Mouse (Mus musculus): ENCODE results near the gene Arhgef18.

Arhgef18 gene

DNA sequence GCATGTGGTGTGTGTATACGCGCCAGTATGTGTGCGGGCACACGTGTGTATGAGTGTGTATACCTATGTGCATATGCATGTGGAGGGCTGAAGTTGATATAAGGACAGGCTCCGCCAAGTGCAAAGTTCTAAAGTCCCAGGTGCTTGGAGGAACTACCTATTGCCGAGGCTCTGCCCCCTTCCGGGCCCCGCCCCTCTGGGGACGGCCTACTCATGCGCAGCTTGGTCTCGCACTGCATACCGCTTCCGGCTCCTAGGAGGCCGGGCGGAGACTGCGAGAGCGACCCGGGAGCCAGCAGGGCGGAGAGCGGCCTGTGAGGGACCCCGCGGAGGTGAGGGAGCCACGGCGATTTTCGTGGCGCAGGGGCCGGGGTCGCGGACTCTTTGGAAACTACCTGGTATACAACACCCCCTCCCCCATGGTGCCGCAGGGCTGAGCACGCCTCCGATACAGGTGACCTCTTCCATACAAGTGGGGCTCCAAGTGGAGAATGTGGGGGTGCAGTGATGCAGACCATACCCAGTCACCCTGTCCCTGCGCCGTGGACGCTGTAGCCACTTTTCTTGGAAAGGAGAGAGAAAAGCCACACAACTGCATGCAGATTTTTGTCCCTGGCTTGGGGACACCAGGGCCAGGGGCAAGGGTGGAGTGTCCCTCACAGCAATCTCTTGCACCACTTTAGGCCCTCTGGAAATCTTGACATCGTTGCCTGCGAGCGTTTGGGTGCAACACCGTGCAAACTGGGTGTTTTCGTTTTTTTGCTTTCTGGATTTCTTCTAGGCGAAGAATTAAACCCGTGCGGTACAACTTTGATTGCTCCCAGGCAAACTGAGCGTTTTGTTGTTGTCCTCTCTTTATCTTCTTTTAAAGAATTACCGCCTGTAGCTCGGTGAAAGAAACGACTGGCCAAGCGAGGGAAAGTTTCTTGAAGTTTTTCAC, at the start of gene Arhgef18:
Gene Arhgef18 (plus strand): TSS at position 236 of the 940 bp plus-strand sequence.
- peak; percentile 85 to 90 for DNase-seq (ENCODE audit: low spot score in 2 of 2)

- DNase-seq (ENCODE audit: low spot score in 2 of 2), result no peak
Observed at GRCm38 (mm10) chr8:3345337-3345736, 47.5 kb upstream of the Arhgef18 start.

DNA sequence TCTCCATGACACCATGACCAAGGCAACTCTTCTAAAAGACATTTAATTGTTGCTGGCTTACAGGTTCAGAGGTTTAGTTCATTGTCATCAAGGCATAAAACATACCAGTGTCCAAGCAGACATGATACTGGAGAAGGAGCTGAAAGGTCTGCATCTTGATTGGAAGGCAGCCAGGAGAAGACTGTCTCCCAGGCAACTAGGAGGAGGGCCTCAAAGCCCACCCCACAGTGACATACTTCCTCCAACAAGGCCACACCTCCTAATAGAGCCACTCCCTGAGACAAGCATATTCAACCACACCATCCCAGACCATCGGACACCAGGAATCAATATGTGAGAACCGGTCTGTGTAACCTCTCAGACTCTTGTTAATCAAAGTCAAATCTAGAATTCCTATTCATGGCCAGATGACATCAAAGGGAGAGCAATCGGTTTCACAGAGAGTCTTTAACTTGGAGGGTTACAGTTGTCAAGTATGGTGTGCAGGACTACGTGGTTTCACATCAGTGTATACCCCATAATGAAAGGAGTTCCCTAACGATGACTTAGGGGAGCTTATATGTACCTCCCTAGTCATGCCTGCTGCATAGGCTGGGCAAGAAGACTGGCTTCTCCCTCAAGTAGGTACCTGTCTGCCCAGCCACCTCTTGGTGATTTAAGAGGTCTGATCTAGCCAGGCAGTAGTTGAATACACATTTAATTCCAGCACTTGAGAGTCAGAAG, 46.0 kb upstream of the Arhgef18 start:
- no peak for DNase-seq (ENCODE audit: low spot score in 2 of 2)

GRCm38 (mm10) chr8:3348142-3348823, 44.5 kb upstream of the Arhgef18 start:
- no peak for DNase-seq (ENCODE audit: low spot score in 2 of 2)

- no peak for DNase-seq (ENCODE audit: low spot score in 2 of 2)
Observed at GRCm38 (mm10) chr8:3350747-3351146, 42.1 kb upstream of the Arhgef18 start.

- DNase-seq (ENCODE audit: low spot score in 2 of 2), result no peak
Observed at GRCm38 (mm10) chr8:3352715-3353114, 40.1 kb upstream of the Arhgef18 start.

DNA sequence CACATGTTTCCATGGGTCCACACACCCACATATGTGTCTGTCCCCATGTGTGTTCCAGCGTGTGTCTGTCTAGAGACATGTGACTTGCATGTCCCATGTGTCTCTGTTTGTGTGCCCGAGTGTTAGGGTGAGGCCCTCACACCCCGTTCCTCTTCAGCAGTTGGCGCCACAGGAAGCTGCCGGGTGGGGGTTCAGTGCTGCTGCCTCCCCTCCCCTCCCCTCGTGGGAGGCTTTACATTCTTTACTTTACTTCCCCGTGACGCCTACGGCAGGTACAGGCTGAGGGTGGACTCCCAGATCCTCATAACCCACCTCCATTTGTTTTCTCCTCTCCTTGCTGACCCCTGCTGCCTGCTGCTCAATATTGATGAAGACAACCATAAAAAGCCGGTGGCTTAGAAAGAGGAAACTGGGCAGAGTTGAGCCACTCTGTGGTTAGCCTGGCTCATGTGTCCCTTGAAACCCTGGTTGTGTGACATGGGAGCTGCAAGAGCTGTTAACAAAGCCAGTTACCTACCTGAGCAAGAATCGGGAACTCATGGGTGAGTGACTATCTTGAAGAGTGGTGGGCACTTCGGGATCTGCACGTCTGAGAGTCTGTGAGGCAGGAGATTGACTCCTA, 39.5 kb upstream of the Arhgef18 start, which contains the start of gene A430078G23Rik:
Gene A430078G23Rik (plus strand): TSS at position 227 of the 622 bp plus-strand sequence.
- no peak for DNase-seq (ENCODE audit: low spot score in 2 of 2)

DNA sequence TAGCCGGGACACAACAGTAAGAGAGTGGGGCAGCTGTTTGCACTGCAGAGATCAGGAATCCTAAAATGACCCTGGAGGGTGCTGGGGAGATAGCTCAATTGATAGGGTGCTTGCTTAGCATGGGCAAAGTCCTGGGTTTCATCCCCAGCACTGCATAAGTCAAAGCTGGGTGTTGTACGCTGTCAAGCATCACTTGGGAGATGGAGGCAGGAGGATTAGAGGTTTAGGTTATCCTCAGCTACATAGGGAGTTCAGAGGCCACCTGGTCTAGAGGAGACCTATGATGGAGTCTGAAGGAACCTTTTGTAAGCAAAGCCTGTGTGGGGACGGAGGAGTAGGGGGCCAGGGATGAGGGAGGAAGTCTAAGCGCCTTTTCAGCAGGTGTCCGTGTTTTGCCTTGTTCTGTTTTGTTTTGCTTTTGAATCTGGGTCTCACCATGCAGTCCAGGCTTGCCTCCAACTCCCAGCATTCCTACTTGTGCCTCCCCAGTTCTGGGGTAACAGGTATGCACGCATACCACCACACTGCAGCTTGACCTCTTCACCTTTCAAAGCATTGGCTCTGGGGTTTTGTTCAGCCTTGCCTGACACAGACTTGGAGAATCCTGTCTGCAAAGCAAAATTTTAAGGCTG, 38.9 kb upstream of the Arhgef18 start:
- DNase-seq (ENCODE audit: low spot score in 2 of 2), result no peak

- no peak for DNase-seq (ENCODE audit: low spot score in 2 of 2)
Observed at GRCm38 (mm10) chr8:3354443-3354812, 38.4 kb upstream of the Arhgef18 start.

DNA sequence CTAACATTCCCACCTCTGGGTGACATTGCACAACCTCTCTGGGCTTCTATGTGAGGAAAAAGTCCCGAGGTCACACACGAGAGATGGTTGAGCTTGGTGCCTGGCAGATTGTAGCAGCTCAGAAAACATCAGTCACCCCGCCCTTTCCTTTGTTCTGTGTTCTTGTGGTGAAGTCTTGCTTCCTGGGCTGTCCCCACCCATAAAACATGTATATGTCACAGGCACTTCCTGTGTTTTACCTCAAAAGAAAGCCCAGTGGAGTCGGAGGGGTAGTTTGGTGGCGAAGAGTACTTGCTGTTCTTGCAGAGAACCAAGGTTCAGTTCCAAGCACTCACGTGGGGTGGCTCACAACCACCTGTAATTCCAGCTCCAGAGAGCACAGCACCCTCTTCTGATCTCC, 37.2 kb upstream of the Arhgef18 start:
- DNase-seq (ENCODE audit: low spot score in 2 of 2), result no peak

DNA sequence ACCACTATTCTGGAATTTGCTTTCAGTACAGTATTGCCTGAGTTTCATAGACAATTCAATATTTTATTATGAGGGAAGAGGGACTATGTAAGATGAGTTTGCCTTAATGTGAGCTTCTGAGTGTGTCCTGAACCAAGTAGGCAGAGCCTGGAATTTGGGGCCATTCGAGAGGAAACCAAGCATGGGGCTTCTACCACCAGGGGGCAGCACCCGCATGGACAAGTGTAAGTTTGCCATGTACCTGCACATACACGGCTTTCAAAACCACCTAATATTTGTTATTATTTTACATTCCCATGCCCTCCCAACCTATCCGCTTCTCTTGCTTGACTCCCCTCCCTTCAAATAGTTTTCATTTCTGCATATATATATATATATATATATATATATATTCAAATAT, 34.7 kb upstream of the Arhgef18 start:
- peak; percentile 80 to 86 for DNase-seq (ENCODE audit: low spot score in 2 of 2)

- peak in 1 of 2 experiments; percentile 45 for DNase-seq (ENCODE audit: low spot score in 2 of 2)
Observed at GRCm38 (mm10) chr8:3367086-3367485, 25.7 kb upstream of the Arhgef18 start.

- no peak for DNase-seq (ENCODE audit: low spot score in 2 of 2)
Observed at GRCm38 (mm10) chr8:3368091-3368490, 24.7 kb upstream of the Arhgef18 start.

DNA sequence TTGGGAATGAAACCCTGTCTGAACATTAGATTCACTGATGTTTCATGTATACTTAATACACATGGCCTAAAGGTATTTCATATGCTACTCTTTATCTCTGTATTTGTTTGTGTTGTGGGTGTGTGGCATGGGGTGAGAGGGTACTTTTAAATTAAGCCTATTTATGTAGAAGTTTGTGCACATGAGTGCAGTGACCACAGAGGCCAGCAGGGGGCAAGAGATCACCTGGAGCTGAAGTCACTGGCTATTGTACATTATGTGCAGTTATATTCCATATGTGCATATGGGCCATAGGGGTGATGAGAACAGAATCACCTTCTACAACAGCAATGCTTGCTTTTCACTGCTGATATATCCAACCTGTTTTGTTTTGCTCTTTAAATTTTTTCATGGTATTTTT, 17.1 kb upstream of the Arhgef18 start:
- DNase-seq (ENCODE audit: low spot score in 2 of 2), result no peak

DNA sequence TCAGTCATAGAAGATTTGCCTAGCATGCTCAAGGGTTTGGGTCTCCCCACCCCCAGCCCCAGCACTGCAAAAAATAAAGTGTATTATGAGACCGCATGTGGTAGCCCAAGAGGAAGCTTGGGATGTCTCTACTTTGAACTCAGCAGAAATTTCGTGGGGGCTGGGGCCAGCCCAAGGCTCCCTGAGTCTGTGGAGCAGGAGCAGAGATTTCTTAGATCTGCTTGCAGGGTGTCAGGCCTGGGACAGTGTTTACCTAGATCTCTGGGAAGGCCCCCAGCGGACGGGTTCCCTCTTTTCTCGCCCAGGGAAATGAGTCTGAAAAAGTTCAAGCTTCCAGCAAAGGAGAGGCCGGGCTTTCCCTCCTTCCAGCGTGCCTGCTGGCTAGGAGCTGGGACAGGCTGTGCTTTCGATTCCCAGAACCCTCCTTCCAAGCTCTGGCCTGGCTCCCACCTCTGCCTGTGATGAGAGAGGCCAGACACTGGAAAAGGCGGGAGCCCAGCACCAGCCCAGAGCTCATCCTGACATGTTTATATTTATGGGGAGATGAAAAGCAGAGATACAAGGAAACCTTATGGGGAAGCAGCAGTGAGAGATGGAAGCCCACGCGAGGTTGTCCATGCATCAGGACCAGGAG, 16.0 kb upstream of the Arhgef18 start:
- peak; percentile 44 to 77 for DNase-seq (ENCODE audit: low spot score in 2 of 2)

GRCm38 (mm10) chr8:3387286-3387685, 5.5 kb upstream of the Arhgef18 start:
- DNase-seq (ENCODE audit: low spot score in 2 of 2), result peak; percentile 58 to 74

DNA sequence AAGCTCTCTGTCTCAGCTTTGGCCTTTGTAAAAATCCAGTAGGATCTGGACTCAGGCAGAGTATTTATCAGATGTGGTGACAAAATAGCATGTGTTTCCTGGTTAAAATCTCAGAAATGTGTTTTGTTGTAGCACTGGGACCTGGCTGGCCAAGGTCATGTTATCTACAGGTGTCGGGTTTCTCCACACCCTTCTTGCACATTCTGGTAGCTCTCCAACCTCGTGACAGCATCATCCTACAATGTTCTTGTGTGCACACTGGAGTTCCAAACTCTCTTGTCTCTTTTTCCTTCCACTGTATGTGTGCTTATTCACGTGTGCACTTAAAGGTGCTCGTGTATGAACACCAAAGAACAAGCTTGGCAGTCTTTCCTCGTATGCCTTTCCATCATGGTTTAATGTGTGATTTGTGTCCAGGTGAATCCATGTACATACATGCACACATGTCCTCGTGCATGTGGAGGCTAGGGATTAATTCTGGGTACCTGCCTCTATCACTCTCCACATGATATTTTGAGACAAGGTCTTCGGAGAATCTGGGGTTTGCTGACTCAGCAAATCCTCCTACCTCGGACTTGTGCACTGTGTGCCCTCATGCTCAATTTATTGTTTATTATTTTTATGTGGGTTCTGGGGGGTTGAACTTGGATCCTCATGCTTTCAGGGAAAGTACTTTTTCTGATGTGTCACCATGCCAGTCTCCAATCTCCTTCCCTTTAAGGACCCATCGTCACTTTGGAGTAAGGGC, 4.0 kb upstream of the Arhgef18 start:
- no peak for DNase-seq (ENCODE audit: low spot score in 2 of 2)

GRCm38 (mm10) chr8:3389506-3389905, 3.3 kb upstream of the Arhgef18 start:
- DNase-seq (ENCODE audit: low spot score in 2 of 2), result no peak

- no peak for DNase-seq (ENCODE audit: low spot score in 2 of 2)
Observed at GRCm38 (mm10) chr8:3392293-3392692, 513 bp upstream of the Arhgef18 start.

GRCm38 (mm10) chr8:3394600-3394999, 1.8 kb downstream of the Arhgef18 start:
- no peak for DNase-seq (ENCODE audit: low spot score in 2 of 2)
